Mouse (Mus musculus) cerebellum, postnatal 4 days (tissue): ENCODE data around the gene Gm10382.
A peak's percentile ranks its signal among the peaks of the same experiment; 100 is the strongest.
"Not testable (repeated sequence)": the region's sequence is repeated elsewhere in the genome, so short reads cannot be mapped to it uniquely, and the experiment has no call there.

Source experiments
- DNase-seq, 2 experiments: peaks; one replicate each; pipeline ENCODE4 v3.0.0; 2022; ENCODE audit warnings: low spot score in 2 of 2, mixed read lengths in 1 of 2

Gm10382 gene

GRCm38 (mm10) chr5:125418636-125419035 is 29.5 kb downstream of the Gm10382 start:
- no peak for DNase-seq

- no peak for DNase-seq
Measured at GRCm38 (mm10) chr5:125419124-125419523, 30.0 kb downstream of the Gm10382 start.

GRCm38 (mm10) chr5:125425698-125426276 is 36.7 kb downstream of the Gm10382 start:
- no peak for DNase-seq

GRCm38 (mm10) chr5:125426343-125426742 is 37.2 kb downstream of the Gm10382 start:
- no peak for DNase-seq

GRCm38 (mm10) chr5:125432324-125432723 is 43.2 kb downstream of the Gm10382 start:
- not testable (repeated sequence) for DNase-seq

- peak; percentile 82 to 92 for DNase-seq
Measured at GRCm38 (mm10) chr5:125433793-125434337, 44.7 kb downstream of the Gm10382 start, which contains the start of gene Dhx37. TSS of gene Dhx37 (minus strand) at chr5:125434121.

GRCm38 (mm10) chr5:125434347-125434746 is 45.2 kb downstream of the Gm10382 start:
- DNase-seq, result not testable (repeated sequence)
